Mouse (Mus musculus): ENCODE measurements around the gene Gm17720.
"Not testable (repeated sequence)": the region's sequence is repeated elsewhere in the genome, so short reads cannot be mapped to it uniquely, and the experiment has no call there.

The Gm17720 gene

DNA sequence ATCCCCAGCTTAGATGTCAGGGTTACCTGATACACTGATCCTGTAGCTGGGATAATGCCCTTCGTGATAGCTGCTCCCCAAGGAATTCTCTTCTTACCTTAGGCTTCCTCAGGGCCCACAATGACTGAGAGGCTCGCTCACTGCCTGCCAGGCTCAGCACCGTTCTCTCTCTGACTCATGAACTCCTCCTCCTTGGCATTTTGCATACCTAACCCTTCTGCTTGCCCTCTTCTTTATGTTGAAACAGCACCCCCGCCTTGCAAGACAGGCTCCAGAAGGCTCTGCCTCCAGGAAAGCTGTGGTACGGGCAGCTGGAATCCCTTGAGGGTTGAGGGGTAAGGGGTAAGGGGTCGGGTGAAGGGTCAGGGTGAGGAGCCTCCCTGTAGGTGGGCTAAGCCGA, 63.3 kb downstream of the Gm17720 start:
- DNase-seq = no peak

DNA sequence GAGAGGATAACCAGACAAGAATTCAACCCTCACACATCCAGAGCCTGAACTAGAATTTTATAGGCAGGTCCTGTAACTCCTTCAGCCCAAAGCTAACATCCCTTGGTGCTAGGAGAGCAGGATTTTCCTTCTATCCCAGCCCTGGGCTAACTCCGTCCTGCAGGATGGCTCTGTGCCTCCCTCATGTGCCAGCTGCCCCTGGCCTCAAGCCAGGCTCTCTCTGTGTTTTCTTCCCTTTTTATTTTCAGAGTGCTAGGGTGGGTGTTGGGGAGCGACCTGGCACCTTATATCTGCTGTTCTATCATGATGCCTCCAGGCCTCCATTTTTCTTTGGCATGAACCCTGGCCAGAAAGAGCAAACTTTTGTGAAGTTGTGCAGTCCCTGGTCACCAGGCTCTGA, 66.4 kb downstream of the Gm17720 start:
- no peak for DNase-seq

DNA sequence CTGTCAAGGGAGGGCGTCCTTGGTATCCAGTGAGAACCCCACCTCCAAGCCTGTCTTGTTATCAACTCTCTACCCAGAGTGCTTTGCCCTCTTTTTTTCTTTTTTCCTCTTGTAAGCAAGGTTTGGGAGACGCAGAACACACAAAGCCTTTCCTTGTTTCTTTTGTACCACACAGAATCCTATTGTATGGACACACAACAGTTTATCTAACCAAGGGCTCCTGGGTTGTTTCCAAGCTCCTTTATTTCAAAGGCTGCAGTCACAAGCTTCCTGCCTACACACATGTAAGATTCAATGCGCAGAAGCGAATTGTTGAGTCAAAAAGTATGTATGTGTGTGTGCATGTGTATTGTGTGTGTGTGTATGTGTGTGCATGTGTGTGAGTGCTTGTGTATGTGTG, 68.2 kb downstream of the Gm17720 start:
- no peak for DNase-seq

DNA sequence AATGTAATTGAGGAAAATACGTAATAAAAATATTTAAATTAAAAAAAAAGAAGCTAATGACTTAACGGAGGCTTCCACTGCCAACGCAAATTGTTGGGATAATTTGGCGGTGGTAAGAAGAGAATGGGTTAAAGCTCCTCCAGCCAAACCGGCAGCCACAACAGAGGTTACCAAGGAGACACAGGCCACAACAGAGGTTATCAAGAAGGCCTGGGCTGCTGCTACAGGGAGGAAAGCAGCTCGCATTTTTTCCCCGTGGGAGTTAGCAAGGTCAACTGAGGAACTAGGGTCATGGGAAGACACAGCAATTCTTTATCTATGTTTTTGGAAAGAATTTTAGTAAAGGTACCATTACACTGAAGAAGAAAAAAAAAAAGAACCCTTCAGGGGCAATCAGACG, 68.8 kb downstream of the Gm17720 start:
- DNase-seq = not testable (repeated sequence)

Measured in kidney, adult 18-20 months (tissue).